Mouse (Mus musculus): ENCODE results near the gene Scp2. TPM values are rescaled to one million over a fixed set of nuclear protein-coding genes. Genes with fewer than 3 reads are reported as not detected.
A peak's percentile ranks its signal among the peaks of the same experiment; 100 is the strongest.
"Not testable (repeated sequence)": the region's sequence is repeated elsewhere in the genome, so short reads cannot be mapped to it uniquely, and the experiment has no call there.

The Scp2 gene
- polyA plus RNA-seq (2015; fragmentation: Nextera tagmentation; extraction: Ambion mirVana) = 292 and 293 TPM in 2 replicates

DNA sequence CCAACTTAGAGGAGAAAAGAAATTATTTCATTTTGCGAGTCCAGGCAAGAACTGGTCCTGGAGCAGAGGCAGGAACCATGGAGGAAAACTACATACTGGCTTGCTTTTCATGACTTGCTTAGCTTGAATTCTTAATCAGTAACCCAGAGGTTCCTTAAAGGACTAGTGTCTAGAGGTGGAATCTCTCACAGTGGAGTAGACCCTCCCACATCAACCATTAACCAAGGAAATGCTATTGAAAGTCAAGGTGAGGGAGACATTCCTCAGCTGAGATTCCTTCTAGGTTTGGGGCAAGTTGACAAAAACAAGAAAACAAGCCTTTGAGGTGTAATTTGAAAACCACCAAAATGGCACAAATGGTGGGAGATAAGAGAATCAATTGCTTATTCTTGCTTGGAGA is at the start of gene Scp2:
Scp2 (minus strand) TSS at position 119 of the 400 bp plus-strand sequence.
- WGBS = 88% methylated on average over 1 of the region's 1 CpGs
- Histone ChIP-seq H3K36me3 (no peaks in the 10 kb centered on the region), H3K27me3 (replicated peaks) (no peaks in the 10 kb centered on the region), H3K4me2 (replicated peaks) (no peak within 1 kb of the TSS), H3K9ac (no peak within 1 kb of the TSS), H3K27ac (no peak within 1 kb of the TSS), H3K4me3 (replicated peaks) (no peak within 1 kb of the TSS), H3K9me3 (no peaks in the 10 kb centered on the region), H3K4me1 (replicated peaks) (no peaks in the 10 kb centered on the region)
- 0 out of 2 replicates have a peak, but pooled peaks have one; percentile 39 for ATAC-seq

DNA sequence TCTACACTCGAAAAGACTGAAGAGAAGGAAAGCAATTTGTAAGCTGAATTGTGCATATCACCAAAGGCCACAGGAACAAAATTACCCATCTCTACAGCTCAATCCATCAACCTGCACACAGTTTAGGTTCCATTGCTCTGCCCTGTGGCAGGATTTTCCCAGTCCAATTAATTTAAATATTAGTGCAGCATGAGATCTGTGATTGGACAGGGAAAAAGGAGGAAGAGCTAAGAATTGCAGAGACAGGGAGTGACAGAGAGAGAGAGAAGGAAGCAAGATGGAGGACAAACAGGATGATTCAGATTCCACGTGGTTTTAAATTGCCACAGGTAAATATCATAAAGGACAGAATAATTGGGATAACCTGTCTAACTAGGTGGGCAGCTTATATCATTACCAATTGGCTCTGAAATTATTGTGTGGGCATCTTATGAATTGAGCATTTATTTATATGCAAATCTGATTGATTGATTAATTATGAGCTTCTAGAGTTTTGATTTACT is 48.1 kb upstream of the Scp2 start:
- Histone ChIP-seq H3K27ac (no peak overlapping the region), H3K9ac (no peak overlapping the region), H3K4me1 (replicated peaks) (no peaks in the 10 kb centered on the region; the same call in 1 of the 2 replicates), H3K27me3 (replicated peaks) (no peaks in the 10 kb centered on the region), H3K4me3 (replicated peaks) (no peak overlapping the region), H3K36me3 (no peaks in the 10 kb centered on the region), H3K4me2 (replicated peaks) (no peak overlapping the region), H3K9me3 (no peaks in the 10 kb centered on the region)
- ATAC-seq = no peak
- 69% methylated on average over 2 of the region's 2 CpGs for WGBS

GRCm38 (mm10) chr4:108182278-108182677 is 37.5 kb upstream of the Scp2 start:
- H3K27me3 ChIP-seq (replicated peaks) = no peaks in the 10 kb centered on the region
- no peaks in the 10 kb centered on the region for H3K9me3 ChIP-seq
- H3K4me3 ChIP-seq (replicated peaks) = no peak overlapping the region
- H3K4me1 ChIP-seq (replicated peaks) = no peaks in the 10 kb centered on the region
- H3K9ac ChIP-seq = no peak overlapping the region
- WGBS = 67% methylated on average over 1 of the region's 1 CpGs
- H3K4me2 ChIP-seq (replicated peaks) = no peak overlapping the region
- no peak for ATAC-seq
- H3K36me3 ChIP-seq = no peaks in the 10 kb centered on the region
- H3K27ac ChIP-seq = no peak overlapping the region

- WGBS = 89% methylated on average over 6 of the region's 6 CpGs
- no peak for ATAC-seq
These were observed 23.3 kb upstream of the Scp2 start for GRCm38 (mm10) chr4:108168056-108168455.

GRCm38 (mm10) chr4:108166874-108167273 is 22.1 kb upstream of the Scp2 start:
- H3K27ac ChIP-seq = no peak overlapping the region
- no peak overlapping the region for H3K4me3 ChIP-seq (replicated peaks)
- H3K4me2 ChIP-seq (replicated peaks) = no peak overlapping the region
- no peak overlapping the region for H3K9ac ChIP-seq
- H3K36me3 ChIP-seq = no peaks in the 10 kb centered on the region
- no peak for ATAC-seq
- WGBS = 88% methylated on average over 4 of the region's 4 CpGs
- no peaks in the 10 kb centered on the region for H3K4me1 ChIP-seq (replicated peaks)
- H3K27me3 ChIP-seq (replicated peaks) = no peaks in the 10 kb centered on the region
- no peaks in the 10 kb centered on the region for H3K9me3 ChIP-seq

More at GRCm38 (mm10) chr4:108168056-108168455, 23.3 kb upstream of the Scp2 start:
- Histone ChIP-seq H3K27ac (no peak overlapping the region), H3K9ac (no peak overlapping the region), H3K27me3 (replicated peaks) (no peaks in the 10 kb centered on the region), H3K9me3 (no peaks in the 10 kb centered on the region), H3K4me1 (replicated peaks) (no peaks in the 10 kb centered on the region), H3K4me2 (replicated peaks) (no peak overlapping the region), H3K4me3 (replicated peaks) (no peak overlapping the region), H3K36me3 (no peaks in the 10 kb centered on the region)

GRCm38 (mm10) chr4:108165152-108165895 is 20.5 kb upstream of the Scp2 start, which contains the start of gene Echdc2:
Echdc2 (plus strand) TSS chr4:108165437.
- H3K36me3 ChIP-seq = no peaks in the 10 kb centered on the region
- peak within 1 kb of the TSS; percentile 56 for H3K9ac ChIP-seq
- WGBS = 1% methylated on average over 43 of the region's 43 CpGs
- no peaks in the 10 kb centered on the region for H3K9me3 ChIP-seq
- peak within 1 kb of the TSS; percentile 87 for H3K4me2 ChIP-seq (replicated peaks)
- H3K27me3 ChIP-seq (replicated peaks) = no peaks in the 10 kb centered on the region
- H3K4me3 ChIP-seq (replicated peaks) = peak within 1 kb of the TSS; percentile 50
- H3K4me1 ChIP-seq (replicated peaks) = no peaks in the 10 kb centered on the region
- peak; percentile 91 for ATAC-seq
- no peak within 1 kb of the TSS for H3K27ac ChIP-seq

DNA sequence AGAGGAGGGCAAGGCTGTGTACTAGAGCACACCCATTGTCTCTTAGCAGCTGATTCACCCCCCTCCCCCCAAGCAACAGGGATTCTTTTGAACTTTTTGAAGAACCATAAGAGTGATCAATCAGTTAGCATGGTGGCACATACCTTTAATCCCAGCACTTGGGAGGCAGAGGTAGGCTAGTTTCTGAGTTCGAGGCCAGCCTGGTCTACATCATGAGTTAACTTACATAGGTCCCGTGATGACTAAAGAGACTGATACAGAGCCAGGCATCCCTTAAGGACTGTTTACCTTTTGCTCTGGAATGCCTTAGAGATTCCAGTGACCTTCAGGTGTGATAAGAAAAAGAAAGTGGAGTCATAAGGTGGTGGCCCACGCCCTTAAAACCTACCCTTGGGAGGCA is 18.5 kb upstream of the Scp2 start:
- H3K36me3 ChIP-seq = no peaks in the 10 kb centered on the region
- no peak overlapping the region for H3K27ac ChIP-seq
- no peak overlapping the region for H3K4me3 ChIP-seq (replicated peaks)
- no peak overlapping the region for H3K9ac ChIP-seq
- no peak for ATAC-seq
- no peaks in the 10 kb centered on the region for H3K27me3 ChIP-seq (replicated peaks)
- WGBS = 70% methylated on average over 3 of the region's 3 CpGs
- H3K4me1 ChIP-seq (replicated peaks) = no peaks in the 10 kb centered on the region
- H3K9me3 ChIP-seq = no peaks in the 10 kb centered on the region
- no peak overlapping the region for H3K4me2 ChIP-seq (replicated peaks)

GRCm38 (mm10) chr4:108161936-108162335 is 17.1 kb upstream of the Scp2 start:
- no peak overlapping the region for H3K4me2 ChIP-seq (replicated peaks)
- WGBS = 93% methylated on average over 8 of the region's 8 CpGs
- H3K27ac ChIP-seq = no peak overlapping the region
- no peak for ATAC-seq
- H3K4me3 ChIP-seq (replicated peaks) = no peak overlapping the region
- no peaks in the 10 kb centered on the region for H3K36me3 ChIP-seq
- no peaks in the 10 kb centered on the region for H3K27me3 ChIP-seq (replicated peaks)
- H3K9ac ChIP-seq = no peak overlapping the region
- no peaks in the 10 kb centered on the region for H3K4me1 ChIP-seq (replicated peaks)
- no peaks in the 10 kb centered on the region for H3K9me3 ChIP-seq

DNA sequence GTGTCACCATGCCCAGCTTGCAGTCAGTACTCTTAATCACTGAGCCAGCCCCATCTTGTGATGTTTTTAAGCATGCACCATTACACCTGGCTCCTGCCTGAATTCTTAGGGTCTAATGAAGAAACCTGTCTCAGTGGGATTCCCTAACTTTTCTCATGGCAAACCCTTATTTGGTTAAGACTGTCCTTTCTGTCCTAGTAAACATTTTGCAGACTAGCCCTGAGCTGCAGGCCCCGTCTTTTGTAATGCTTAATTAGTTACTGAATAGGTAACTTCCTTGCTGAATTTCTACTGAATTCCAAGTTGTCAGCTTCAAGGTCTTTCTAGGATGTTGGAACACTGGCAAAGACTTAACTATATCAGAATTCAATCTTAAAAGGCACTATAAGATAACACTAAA is 10.3 kb upstream of the Scp2 start:
- H3K9ac ChIP-seq; ATAC-seq; H3K27ac ChIP-seq; H3K36me3 ChIP-seq; H3K4me2 ChIP-seq (replicated peaks); H3K4me1 ChIP-seq (replicated peaks); H3K9me3 ChIP-seq; H3K4me3 ChIP-seq (replicated peaks); H3K27me3 ChIP-seq (replicated peaks): not testable (repeated sequence)
- 75% methylated on average over 1 of the region's 1 CpGs for WGBS

DNA sequence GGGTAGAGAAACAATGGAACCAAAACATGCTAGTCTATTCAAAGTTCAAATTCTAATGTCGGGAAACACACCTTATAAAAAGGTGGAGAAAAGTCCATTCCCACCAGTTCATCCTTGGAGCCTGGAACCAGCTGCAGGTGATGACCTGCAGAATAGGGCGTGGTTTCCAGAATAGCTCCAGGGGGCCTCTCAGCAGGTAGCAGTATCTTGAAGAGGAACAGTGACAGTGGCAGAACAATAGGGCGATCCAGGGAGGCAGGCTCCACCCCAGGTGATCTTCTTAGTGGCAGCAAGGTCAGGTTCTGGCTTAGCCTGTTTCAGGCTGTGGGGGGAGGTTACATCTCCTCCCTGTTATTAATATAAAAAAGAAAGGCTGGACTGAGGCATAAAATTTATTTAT is 756 bp upstream of the Scp2 start:
- not testable (repeated sequence) for H3K4me3 ChIP-seq (replicated peaks); ATAC-seq; H3K9ac ChIP-seq; H3K4me1 ChIP-seq (replicated peaks); H3K27me3 ChIP-seq (replicated peaks); H3K27ac ChIP-seq; H3K4me2 ChIP-seq (replicated peaks); H3K9me3 ChIP-seq; H3K36me3 ChIP-seq
- WGBS = 58% methylated on average over 3 of the region's 3 CpGs

DNA sequence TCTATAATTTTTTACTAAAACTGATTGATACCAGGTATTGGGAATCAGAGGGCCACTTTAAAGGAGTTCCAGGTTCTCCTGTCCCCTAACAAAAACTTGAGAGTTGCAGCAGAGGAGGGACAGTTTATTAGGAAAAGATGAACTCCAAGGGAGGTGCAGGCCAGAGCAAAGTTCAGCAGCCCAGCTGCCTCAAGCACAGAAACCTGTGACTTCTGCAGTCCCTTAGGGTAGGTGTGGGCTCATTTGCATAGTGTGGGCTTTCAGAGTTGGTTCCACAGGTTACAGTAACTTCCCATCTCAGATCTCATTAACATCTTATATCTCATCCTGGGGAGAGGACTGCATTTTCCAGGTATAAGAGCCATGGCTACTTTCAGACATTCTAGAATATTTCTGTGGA is 1.0 kb downstream of the Scp2 start:
- ATAC-seq = no peak
- no peak overlapping the region for H3K4me2 ChIP-seq (replicated peaks)
- no peaks in the 10 kb centered on the region for H3K27me3 ChIP-seq (replicated peaks)
- H3K4me1 ChIP-seq (replicated peaks) = no peaks in the 10 kb centered on the region
- no peak overlapping the region for H3K4me3 ChIP-seq (replicated peaks)
- H3K36me3 ChIP-seq = no peaks in the 10 kb centered on the region
- no peaks in the 10 kb centered on the region for H3K9me3 ChIP-seq
- H3K9ac ChIP-seq = no peak overlapping the region
- no peak overlapping the region for H3K27ac ChIP-seq

DNA sequence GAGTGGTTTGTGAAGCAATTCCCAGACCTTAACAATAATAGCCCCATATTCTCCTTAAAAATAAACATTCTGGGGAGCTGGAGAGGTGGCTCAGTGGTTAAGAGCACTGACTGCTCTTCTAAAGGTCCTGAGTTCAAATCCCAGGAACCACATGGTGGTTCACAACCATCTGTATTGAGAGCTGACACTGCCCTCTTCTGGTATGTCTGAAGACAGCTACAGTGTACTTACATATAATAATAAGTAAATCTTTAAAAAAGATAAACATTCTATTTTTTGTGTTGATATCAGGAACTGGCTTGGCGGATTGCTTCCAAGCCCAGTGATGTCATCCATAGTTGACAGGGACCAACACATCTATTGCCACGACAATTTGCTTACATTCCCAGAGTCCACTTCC is 1.6 kb downstream of the Scp2 start:
- not testable (repeated sequence) for H3K27ac ChIP-seq; H3K4me1 ChIP-seq (replicated peaks); H3K4me3 ChIP-seq (replicated peaks); H3K27me3 ChIP-seq (replicated peaks); H3K4me2 ChIP-seq (replicated peaks); ATAC-seq; H3K36me3 ChIP-seq; H3K9me3 ChIP-seq; H3K9ac ChIP-seq
- WGBS = 75% methylated on average over 2 of the region's 2 CpGs

DNA sequence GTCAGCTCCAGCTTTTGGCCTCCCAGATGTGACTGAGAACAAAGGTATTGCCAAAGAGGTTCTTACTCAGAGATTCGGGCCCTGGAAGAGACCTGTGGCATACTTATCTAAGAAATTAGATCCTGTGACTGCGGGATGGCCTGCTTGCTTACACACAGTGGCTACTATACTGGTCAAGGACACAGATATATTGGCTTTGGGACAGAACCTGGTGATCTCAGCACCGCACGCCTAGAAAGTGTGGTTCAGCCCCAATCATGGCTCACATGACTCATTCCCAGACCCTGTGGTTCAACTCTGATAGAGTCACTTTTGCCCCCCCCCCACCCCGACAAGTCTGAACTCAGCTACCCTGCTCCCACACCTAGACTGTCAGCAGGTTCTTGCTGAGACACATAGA is 7.9 kb downstream of the Scp2 start:
- H3K4me3 ChIP-seq (replicated peaks) = no peak overlapping the region
- no peaks in the 10 kb centered on the region for H3K36me3 ChIP-seq
- no peaks in the 10 kb centered on the region for H3K9me3 ChIP-seq
- no peaks in the 10 kb centered on the region for H3K27me3 ChIP-seq (replicated peaks)
- H3K27ac ChIP-seq = no peak overlapping the region
- no peak for ATAC-seq
- H3K4me1 ChIP-seq (replicated peaks) = no peaks in the 10 kb centered on the region
- no peak overlapping the region for H3K9ac ChIP-seq
- no peak overlapping the region for H3K4me2 ChIP-seq (replicated peaks)
- whole genome bisulfite sequencing = 81% methylated on average over 5 of the region's 5 CpGs
